ENCODE assay signal across 9 mouse cellular contexts in the genomic region with DNA sequence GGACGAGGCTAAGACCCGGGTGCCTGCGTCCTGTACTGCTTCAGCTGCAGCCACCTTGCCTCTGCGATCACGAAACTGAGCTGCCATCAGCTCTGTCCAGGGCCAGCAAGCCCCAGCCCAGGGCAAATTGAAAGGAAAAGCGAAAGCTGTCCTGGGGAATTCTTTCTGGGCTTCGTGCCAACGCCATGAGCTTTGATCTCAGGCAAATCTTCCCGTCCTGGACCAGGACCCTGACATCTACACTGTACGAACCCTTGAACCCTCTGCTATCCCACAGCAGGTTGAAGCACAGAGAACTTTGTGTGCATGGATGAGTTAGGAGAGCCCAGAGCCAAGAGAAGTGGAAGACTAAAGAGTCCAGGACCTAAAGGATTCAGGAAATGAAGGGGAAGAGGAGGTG. TPM values are rescaled to one million over a fixed set of nuclear protein-coding genes. Genes with fewer than 3 reads are reported as not detected.
A peak's percentile ranks its signal among the peaks of the same experiment; 100 is the strongest.
DNase-seq lines count a peak whose midpoint lies in the region; ATAC-seq and TF ChIP-seq lines count a peak whose summit lies in the region.
"Had no signal": no experiment of that assay in that cellular context is flagged by ENCODE, and none has a peak within 500 bp of the region (broad histone marks: within the 10 kb centered on the region; RNA-seq: fewer than 3 reads in every experiment).

No protein-coding gene starts in this region.

- ATAC-seq in liver, embryonic 13.5 days (ENCODE audit: low read depth) = peak; percentile 50
- no peak for ATAC-seq in stomach, postnatal 0 days (ENCODE audit: low FRiP score, low TSS enrichment)

- H3K36me3 ChIP-seq in liver, embryonic 13.5 days = no peaks in the 10 kb centered on the region
- no peaks in the 10 kb centered on the region for H3K36me3 ChIP-seq in stomach, postnatal 0 days (ENCODE audit: control insufficient read depth, insufficient read depth, low read length)

- no peaks in the 10 kb centered on the region for H3K27me3 ChIP-seq in liver, embryonic 13.5 days
- H3K27me3 ChIP-seq in stomach, postnatal 0 days (ENCODE audit: control insufficient read depth, insufficient read depth, low read length) = no peaks in the 10 kb centered on the region

- no peaks in the 10 kb centered on the region for H3K9me3 ChIP-seq in liver, embryonic 13.5 days (replicated peaks)
- no peaks in the 10 kb centered on the region for H3K9me3 ChIP-seq in stomach, postnatal 0 days (ENCODE audit: control insufficient read depth, low read length)

- DNase-seq in Muller cell, postnatal 12 days (ENCODE audit: inconsistent ontology term) = peak; percentile 90
- peak; percentile 89 for DNase-seq in adrenal gland, adult 8-10 months
- peak; percentile 79 for DNase-seq in heart, postnatal 4 days
- DNase-seq in liver, embryonic 13.5 days = no peak
- DNase-seq in stomach, postnatal 0 days (ENCODE audit: low spot score) = peak; percentile 78
- DNase-seq in frontal cortex, postnatal 10 days (ENCODE audit: low spot score in 2 of 2) = no peak
- DNase-seq in right cerebral cortex, postnatal 36 days (ENCODE audit: low spot score in 2 of 2) = no peak
- DNase-seq in left cerebral cortex, postnatal 36 days (ENCODE audit: low spot score in 2 of 2) = no peak

- TF ChIP-seq CTCF in stomach, postnatal 0 days (IDR thresholded peaks at IDR 0.05; ENCODE audit: low read depth) = no peak

- H3K9ac ChIP-seq in liver, embryonic 13.5 days = no peak overlapping the region
- 0 out of 2 replicates have a peak overlapping the region, but pooled peaks have one; percentile 5 for H3K9ac ChIP-seq in stomach, postnatal 0 days (ENCODE audit: low read length)

- peak overlapping the region; percentile 36 for H3K4me2 ChIP-seq in liver, embryonic 13.5 days
- H3K4me2 ChIP-seq in stomach, postnatal 0 days (replicated peaks; ENCODE audit: low read depth) = no peak overlapping the region; the same call in 1 of the 2 replicates

- no peak for TF ChIP-seq EP300 in stomach, postnatal 0 days (optimal IDR thresholded peaks at IDR 0.05)

- peaks cover 74% of the 10 kb centered on the region for H3K4me1 ChIP-seq in liver, embryonic 13.5 days (replicated peaks)
- peaks cover 10% of the 10 kb centered on the region for H3K4me1 ChIP-seq in stomach, postnatal 0 days (replicated peaks; ENCODE audit: control insufficient read depth, insufficient read depth)

- H3K4me3 ChIP-seq in liver, embryonic 13.5 days (replicated peaks) = no peak overlapping the region
- H3K4me3 ChIP-seq in stomach, postnatal 0 days (ENCODE audit: low read depth, low read length) = no peak overlapping the region

- H3K27ac ChIP-seq in liver, embryonic 13.5 days = no peak overlapping the region
- peak overlapping the region; percentile 40 for H3K27ac ChIP-seq in stomach, postnatal 0 days (replicated peaks)

- 70% methylated on average over 10 of the region's 10 CpGs for WGBS in liver, embryonic 13.5 days (ENCODE audit: insufficient replicate concordance)
- WGBS in stomach, postnatal 0 days = 43% methylated on average over 10 of the region's 10 CpGs

- intact Hi-C loops in left cerebral cortex, postnatal 36 days (cut with DNase I) = no loop called here

RNA-seq across cellular contexts. Expression of a gene that starts 25.7 kb away (rescaled TPM):
- 10 to 100 TPM; 24.6 to 36.3 (median 29.0) TPM for total RNA-seq in adrenal gland, adult 8-10 months (2022)
- 10 to 100 TPM; 35.2 to 37.2 TPM for total RNA-seq in heart, postnatal 4 days (2021)
- polyA plus RNA-seq in liver, embryonic 13.5 days (2015; fragmentation: Nextera tagmentation; extraction: Ambion mirVana) = 2.3 and 2.6 TPM in 2 replicates
- polyA plus RNA-seq in stomach, postnatal 0 days (2015; fragmentation: Nextera tagmentation; extraction: Ambion mirVana) = 6.7 and 7.0 TPM in 2 replicates
- 10 to 100 TPM; 75.2 to 77.4 TPM for total RNA-seq in left cerebral cortex, postnatal 36 days (2021)

RNA-seq across cellular contexts. Expression of a gene that starts 56.5 kb away (rescaled TPM):
- 1 to 10 TPM in 3 of 4 experiments, under 1 TPM in 1; 0.81 to 1.9 (median 1.5) TPM for total RNA-seq in adrenal gland, adult 8-10 months (2022)
- total RNA-seq in heart, postnatal 4 days (2021) = 1 to 10 TPM; 2.5 to 2.8 TPM
- not detected in 2 replicates for polyA plus RNA-seq in liver, embryonic 13.5 days (2015; fragmentation: Nextera tagmentation; extraction: Ambion mirVana)
- 0.23 and 0.24 TPM in 2 replicates for polyA plus RNA-seq in stomach, postnatal 0 days (2015; fragmentation: Nextera tagmentation; extraction: Ambion mirVana)
- 1 to 10 TPM; 7.8 to 8.1 TPM for total RNA-seq in left cerebral cortex, postnatal 36 days (2021)
- total RNA-seq: neutrophil, adult 5-6 weeks had no signal

Comparison
In these comparisons a context has a peak if more than half of its experiments do, and no peak if none do; other contexts are left out.
1. DNase-seq: peak in Muller cell, postnatal 12 days (single experiment), adrenal gland, adult 8-10 months (single experiment), heart, postnatal 4 days (single experiment) and stomach, postnatal 0 days (single experiment); none in liver, embryonic 13.5 days (single experiment), frontal cortex, postnatal 10 days (0 of 2), right cerebral cortex, postnatal 36 days (0 of 2) and left cerebral cortex, postnatal 36 days (0 of 2).